Mouse (Mus musculus): ENCODE measurements around the gene Ufd1. TPM values are rescaled to one million over a fixed set of nuclear protein-coding genes. Genes with fewer than 3 reads are reported as not detected.

Ufd1 gene
- polyA plus RNA-seq (2016; fragmentation: Nextera tagmentation; extraction: Ambion mirVana), result 104 and 110 TPM in 2 replicates

- peak within 1 kb of the TSS; percentile 80 for H3K9ac ChIP-seq
- H3K4me3 ChIP-seq, result peak within 1 kb of the TSS; percentile 85
- H3K4me2 ChIP-seq (replicated peaks), result peak within 1 kb of the TSS; percentile 87
- H3K4me1 ChIP-seq, result peaks cover 17% of the 10 kb centered on the region
- no peaks in the 10 kb centered on the region for H3K27me3 ChIP-seq
- WGBS, result under 1% methylated on average over 42 of the region's 42 CpGs
- peak within 1 kb of the TSS; percentile 64 for H3K27ac ChIP-seq
- no peaks in the 10 kb centered on the region for H3K9me3 ChIP-seq
- H3K36me3 ChIP-seq, result peaks cover 40% of the 10 kb centered on the region
- peak; percentile 93 for ATAC-seq (ENCODE audit: insufficient number of reproducible peaks, insufficient read depth, low FRiP score, low TSS enrichment)
These were observed at the start of gene Ufd1, which contains the start of gene Cdc45 for GRCm38 (mm10) chr16:18811468-18812384. TSS of gene Ufd1 (plus strand) at chr16:18811779. TSS of gene Cdc45 (minus strand) at chr16:18811987.

- 49% methylated on average over 3 of the region's 3 CpGs for WGBS
- H3K9ac ChIP-seq, result no peak overlapping the region
- no peaks in the 10 kb centered on the region for H3K36me3 ChIP-seq
- H3K27ac ChIP-seq, result no peak overlapping the region
- no peak overlapping the region for H3K4me3 ChIP-seq
- H3K4me1 ChIP-seq, result no peaks in the 10 kb centered on the region
- no peaks in the 10 kb centered on the region for H3K27me3 ChIP-seq
- no peak overlapping the region for H3K4me2 ChIP-seq (replicated peaks)
- no peak for ATAC-seq (ENCODE audit: insufficient number of reproducible peaks, insufficient read depth, low FRiP score, low TSS enrichment)
- H3K9me3 ChIP-seq, result no peaks in the 10 kb centered on the region
These were observed 48.6 kb upstream of the Ufd1 start for GRCm38 (mm10) chr16:18762960-18763359.

GRCm38 (mm10) chr16:18766390-18766789, 45.2 kb upstream of the Ufd1 start:
- 74% methylated on average over 4 of the region's 4 CpGs for WGBS
- ATAC-seq (ENCODE audit: insufficient number of reproducible peaks, insufficient read depth, low FRiP score, low TSS enrichment), result no peak
- Histone ChIP-seq H3K4me3 (no peak overlapping the region), H3K9me3 (no peaks in the 10 kb centered on the region), H3K27me3 (no peaks in the 10 kb centered on the region), H3K4me2 (replicated peaks) (no peak overlapping the region), H3K27ac (no peak overlapping the region), H3K9ac (no peak overlapping the region), H3K4me1 (no peaks in the 10 kb centered on the region), H3K36me3 (no peaks in the 10 kb centered on the region)

GRCm38 (mm10) chr16:18769501-18769900, 42.1 kb upstream of the Ufd1 start:
- 62% methylated on average over 1 of the region's 1 CpGs for WGBS
- Histone ChIP-seq H3K4me1 (no peaks in the 10 kb centered on the region), H3K4me3 (no peak overlapping the region), H3K9me3 (no peaks in the 10 kb centered on the region), H3K4me2 (replicated peaks) (no peak overlapping the region), H3K9ac (no peak overlapping the region), H3K27ac (no peak overlapping the region), H3K36me3 (no peaks in the 10 kb centered on the region), H3K27me3 (peaks cover 4% of the 10 kb centered on the region)
- ATAC-seq (ENCODE audit: insufficient number of reproducible peaks, insufficient read depth, low FRiP score, low TSS enrichment), result no peak

GRCm38 (mm10) chr16:18773936-18774335, 37.6 kb upstream of the Ufd1 start:
- no peak for ATAC-seq (ENCODE audit: insufficient number of reproducible peaks, insufficient read depth, low FRiP score, low TSS enrichment)
- no peak overlapping the region; the same call in 1 of the 2 replicates for H3K27ac ChIP-seq
- H3K4me1 ChIP-seq, result peaks cover 15% of the 10 kb centered on the region; the same call in 1 of the 2 replicates
- no peak overlapping the region for H3K4me2 ChIP-seq (replicated peaks)
- H3K4me3 ChIP-seq, result no peak overlapping the region
- peaks cover 49% of the 10 kb centered on the region for H3K27me3 ChIP-seq
- 8% methylated on average over 2 of the region's 2 CpGs for WGBS
- H3K9me3 ChIP-seq, result no peaks in the 10 kb centered on the region
- no peak overlapping the region for H3K9ac ChIP-seq
- H3K36me3 ChIP-seq, result no peaks in the 10 kb centered on the region

GRCm38 (mm10) chr16:18775621-18776555, 35.7 kb upstream of the Ufd1 start:
- ATAC-seq (ENCODE audit: insufficient number of reproducible peaks, insufficient read depth, low FRiP score, low TSS enrichment), result no peak
- no peaks in the 10 kb centered on the region for H3K9me3 ChIP-seq
- peak overlapping the region; percentile 65 for H3K4me2 ChIP-seq (replicated peaks)
- peak overlapping the region; percentile 39; the same call in 1 of the 2 replicates for H3K4me3 ChIP-seq
- H3K27ac ChIP-seq, result no peak overlapping the region
- WGBS, result 23% methylated on average over 18 of the region's 18 CpGs
- no peak overlapping the region for H3K9ac ChIP-seq
- H3K4me1 ChIP-seq, result peaks cover 15% of the 10 kb centered on the region; the same call in 1 of the 2 replicates
- peaks cover 4% of the 10 kb centered on the region; the same call in 1 of the 2 replicates for H3K36me3 ChIP-seq
- H3K27me3 ChIP-seq, result peaks cover 53% of the 10 kb centered on the region

GRCm38 (mm10) chr16:18776556-18777100, 35.0 kb upstream of the Ufd1 start, which contains the start of gene Cldn5:
TSS of gene Cldn5 (plus strand) at chr16:18776847.
- Histone ChIP-seq H3K4me3 (peak within 1 kb of the TSS; percentile 39), H3K4me1 (peaks cover 15% of the 10 kb centered on the region; the same call in 1 of the 2 replicates), H3K27me3 (peaks cover 53% of the 10 kb centered on the region), H3K4me2 (replicated peaks) (peak within 1 kb of the TSS; percentile 65), H3K27ac (no peak within 1 kb of the TSS), H3K9ac (peak within 1 kb of the TSS; percentile 34), H3K9me3 (no peaks in the 10 kb centered on the region), H3K36me3 (peaks cover 6% of the 10 kb centered on the region; the same call in 1 of the 2 replicates)
- 0 out of 2 replicates have a peak, but pooled peaks have one; percentile 12 for ATAC-seq (ENCODE audit: insufficient number of reproducible peaks, insufficient read depth, low FRiP score, low TSS enrichment)
- 3% methylated on average over 19 of the region's 19 CpGs for WGBS

GRCm38 (mm10) chr16:18777101-18778080, 34.2 kb upstream of the Ufd1 start:
- Histone ChIP-seq H3K9me3 (no peaks in the 10 kb centered on the region), H3K4me3 (peak overlapping the region; percentile 39), H3K9ac (peak overlapping the region; percentile 34), H3K27ac (no peak overlapping the region), H3K36me3 (peaks cover 13% of the 10 kb centered on the region), H3K4me1 (peaks cover 15% of the 10 kb centered on the region; the same call in 1 of the 2 replicates), H3K27me3 (peaks cover 53% of the 10 kb centered on the region), H3K4me2 (replicated peaks) (peak overlapping the region; percentile 65)
- WGBS, result 4% methylated on average over 80 of the region's 80 CpGs
- ATAC-seq (ENCODE audit: insufficient number of reproducible peaks, insufficient read depth, low FRiP score, low TSS enrichment), result no peak

GRCm38 (mm10) chr16:18778461-18778860, 33.1 kb upstream of the Ufd1 start:
- Histone ChIP-seq H3K27me3 (peaks cover 53% of the 10 kb centered on the region), H3K4me1 (peaks cover 15% of the 10 kb centered on the region; the same call in 1 of the 2 replicates), H3K9me3 (no peaks in the 10 kb centered on the region), H3K36me3 (peaks cover 19% of the 10 kb centered on the region), H3K9ac (no peak overlapping the region), H3K27ac (no peak overlapping the region), H3K4me3 (peak overlapping the region; percentile 39; the same call in 1 of the 2 replicates), H3K4me2 (replicated peaks) (no peak overlapping the region)
- no peak for ATAC-seq (ENCODE audit: insufficient number of reproducible peaks, insufficient read depth, low FRiP score, low TSS enrichment)
- 68% methylated on average over 2 of the region's 2 CpGs for WGBS

GRCm38 (mm10) chr16:18781810-18782209, 29.8 kb upstream of the Ufd1 start:
- peaks cover 46% of the 10 kb centered on the region for H3K36me3 ChIP-seq
- no peak overlapping the region for H3K4me3 ChIP-seq
- 84% methylated on average over 10 of the region's 10 CpGs for WGBS
- no peak for ATAC-seq (ENCODE audit: insufficient number of reproducible peaks, insufficient read depth, low FRiP score, low TSS enrichment)
- peaks cover 26% of the 10 kb centered on the region for H3K27me3 ChIP-seq
- H3K9me3 ChIP-seq, result no peaks in the 10 kb centered on the region
- peaks cover 11% of the 10 kb centered on the region; the same call in 1 of the 2 replicates for H3K4me1 ChIP-seq
- H3K27ac ChIP-seq, result no peak overlapping the region
- H3K4me2 ChIP-seq (replicated peaks), result no peak overlapping the region
- H3K9ac ChIP-seq, result no peak overlapping the region
